In the genomic region with DNA sequence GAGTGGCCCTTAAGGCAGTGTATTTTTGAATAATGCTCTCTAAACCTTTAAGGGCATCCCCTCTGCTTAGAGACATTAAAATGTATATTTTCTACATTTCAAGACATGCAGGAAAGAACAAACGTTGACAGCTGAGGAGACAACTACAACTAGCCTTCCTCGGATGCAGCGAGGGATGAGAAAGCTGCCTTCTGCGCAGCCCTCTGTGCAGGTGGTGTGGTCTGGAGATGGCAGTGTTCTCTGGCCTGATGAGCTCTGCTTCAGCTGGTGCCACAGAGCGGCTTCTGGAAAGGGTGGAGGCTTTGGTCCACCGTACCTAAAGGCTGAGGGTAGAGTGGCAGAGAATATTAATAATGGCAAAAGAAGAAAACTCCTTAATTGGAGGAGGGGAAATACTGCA, we compare ENCODE assay signal across 14 mouse cellular contexts.
DNase-seq lines count a peak whose midpoint lies in the region.
"Had no signal": no experiment of that assay in that cellular context is flagged by ENCODE, and none has a peak within 500 bp of the region (broad histone marks: within the 10 kb centered on the region; RNA-seq: fewer than 3 reads in every experiment).

No protein-coding gene starts in this region.

- intact Hi-C loops in heart, postnatal 10 days (cut with DNase I) = no loop called here

- peak; percentile 23 for DNase-seq in heart, adult 11 months
- no peak for DNase-seq in heart, postnatal 10 days
- DNase-seq in thymus, postnatal 14 days = peak; percentile 61
- peak; percentile 53 for DNase-seq in thymus, postnatal 4 days
- no peak for DNase-seq in spleen, adult 12 weeks (ENCODE audit: low spot score)
- no peak for DNase-seq in adrenal gland, adult (ENCODE audit: inconsistent age in 2 of 2, low spot score in 1 of 2)
- DNase-seq: adrenal gland, postnatal 10 days; adrenal gland, postnatal 36 days; cerebellum, adult 18-20 months; cerebellum, adult 9-11 months; cerebellum, postnatal 25 days; gastrocnemius, postnatal 25 days; heart, adult 2 months; heart, postnatal 36 days had no signal

Comparison
In these comparisons a context has a peak if more than half of its experiments do, and no peak if none do; other contexts are left out.
1. DNase-seq: peak in heart, adult 11 months (single experiment), thymus, postnatal 14 days (single experiment) and thymus, postnatal 4 days (single experiment); none in heart, postnatal 10 days (0 of 2), spleen, adult 12 weeks (single experiment) and adrenal gland, adult (0 of 2).